Mouse (Mus musculus) erythroblast, embryonic 14.5 days (primary cell): ENCODE measurements around the gene Exoc4.

Source experiments
- GATA1 ChIP-seq: IDR thresholded peaks from 2 replicates; pipeline ENCODE4 v1.6.1; 2012; ENCODE audit warnings: low read length, inconsistent platforms, mixed read lengths
- TAL1 ChIP-seq: IDR thresholded peaks from 3 replicates; pipeline ENCODE4 v1.6.1; 2012; ENCODE audit warnings: low read length, inconsistent platforms, mixed read lengths

- no peak for TF ChIP-seq TAL1
- TF ChIP-seq GATA1, result no peak
Observed at GRCm38 (mm10) chr6:33913486-33913885, 664.6 kb downstream of the Exoc4 start.
